12 mouse cellular contexts compared by ENCODE assay signal in genomic region chr9:122525621-122526055, GRCm38 (mm10).
DNase-seq lines count a peak whose midpoint lies in the region; ATAC-seq and TF ChIP-seq lines count a peak whose summit lies in the region.
"Had no signal": no experiment of that assay in that cellular context is flagged by ENCODE, and none has a peak within 500 bp of the region (broad histone marks: within the 10 kb centered on the region; RNA-seq: fewer than 3 reads in every experiment).

No protein-coding gene starts in this region.

- peak; percentile 87 for DNase-seq in limb, embryonic 14.5 days (ENCODE audit: low spot score)
- DNase-seq in limb, embryonic 10.5 days (ENCODE audit: low spot score): no peak
- DNase-seq in MN1 (ENCODE audit: low spot score): peak; percentile 85
- peak; percentile 53 for DNase-seq in brain, embryonic 14.5 days (ENCODE audit: low read depth)
- no peak for DNase-seq in adrenal gland, adult 18-20 months (ENCODE audit: low spot score in 2 of 2)
- DNase-seq in heart, embryonic 10.5 days (ENCODE audit: low spot score): no peak
- DNase-seq: cerebellum, adult 9-11 months; kidney, adult 9 months; spleen, adult 18-20 months had no signal

- H3K9me3 ChIP-seq in limb, embryonic 14.5 days (ENCODE audit: control insufficient read depth, low read length): no peaks in the 10 kb centered on the region
- no peaks in the 10 kb centered on the region for H3K9me3 ChIP-seq in limb, embryonic 10.5 days (replicated peaks)
- no peaks in the 10 kb centered on the region for H3K9me3 ChIP-seq in heart, embryonic 10.5 days
- H3K9me3 ChIP-seq: limb, embryonic 13.5 days had no signal

- no peaks in the 10 kb centered on the region for H3K36me3 ChIP-seq in limb, embryonic 14.5 days (ENCODE audit: control insufficient read depth, insufficient read depth, low read length)
- H3K36me3 ChIP-seq in limb, embryonic 10.5 days: no peaks in the 10 kb centered on the region
- no peaks in the 10 kb centered on the region for H3K36me3 ChIP-seq in heart, embryonic 10.5 days
- H3K36me3 ChIP-seq: limb, embryonic 13.5 days had no signal

- WGBS in limb, embryonic 14.5 days: 33% methylated on average over 10 of the region's 10 CpGs
- WGBS in limb, embryonic 10.5 days: 66% methylated on average over 10 of the region's 10 CpGs
- 14% methylated on average over 10 of the region's 10 CpGs for WGBS in olfactory bulb, adult 2 months
- WGBS in heart, embryonic 10.5 days: 65% methylated on average over 10 of the region's 10 CpGs

- TF ChIP-seq CTCF in brain, embryonic 14.5 days (IDR thresholded peaks at IDR 0.05; ENCODE audit: borderline replicate concordance, extremely low read depth, insufficient read depth, insufficient read length): no peak
- no peak for TF ChIP-seq CTCF in olfactory bulb, adult 2 months (IDR thresholded peaks at IDR 0.05; ENCODE audit: insufficient read depth, low read depth, low read length)

- H3K4me3 ChIP-seq in limb, embryonic 14.5 days (replicated peaks; ENCODE audit: low read length): no peak overlapping the region
- H3K4me3 ChIP-seq in limb, embryonic 10.5 days: no peak overlapping the region
- no peak overlapping the region for H3K4me3 ChIP-seq in olfactory bulb, adult 2 months (ENCODE audit: insufficient read depth, low read depth, low read length)
- no peak overlapping the region for H3K4me3 ChIP-seq in heart, embryonic 10.5 days
- H3K4me3 ChIP-seq: limb, embryonic 13.5 days had no signal

- no peaks in the 10 kb centered on the region for H3K27me3 ChIP-seq in limb, embryonic 14.5 days (ENCODE audit: control insufficient read depth, insufficient read depth, low read length)
- no peaks in the 10 kb centered on the region for H3K27me3 ChIP-seq in limb, embryonic 10.5 days (ENCODE audit: low read depth, poor library complexity, severe bottlenecking)
- H3K27me3 ChIP-seq in heart, embryonic 10.5 days (ENCODE audit: insufficient read depth, poor library complexity, severe bottlenecking): no peaks in the 10 kb centered on the region
- H3K27me3 ChIP-seq: limb, embryonic 13.5 days had no signal

- no peak overlapping the region; the same call in 1 of the 2 replicates for H3K27ac ChIP-seq in limb, embryonic 14.5 days (replicated peaks; ENCODE audit: low read depth, low read length)
- no peak overlapping the region for H3K27ac ChIP-seq in limb, embryonic 10.5 days
- H3K27ac ChIP-seq in olfactory bulb, adult 2 months (ENCODE audit: insufficient read depth, low read depth, low read length): peak overlapping the region; percentile 82
- H3K27ac ChIP-seq in heart, embryonic 10.5 days: no peak overlapping the region
- H3K27ac ChIP-seq: limb, embryonic 13.5 days had no signal

- no peak overlapping the region for H3K9ac ChIP-seq in limb, embryonic 14.5 days (ENCODE audit: low read depth, low read length, severe bottlenecking)
- H3K9ac ChIP-seq: limb, embryonic 13.5 days had no signal

- TF ChIP-seq POLR2A in limb, embryonic 14.5 days (IDR thresholded peaks at IDR 0.05; ENCODE audit: borderline replicate concordance, extremely low read depth, insufficient read depth, insufficient read length): no peak
- no peak for TF ChIP-seq POLR2A in brain, embryonic 14.5 days (IDR thresholded peaks at IDR 0.05; ENCODE audit: borderline replicate concordance, extremely low read depth, insufficient read depth, insufficient read length, poor library complexity, severe bottlenecking)
- no peak for TF ChIP-seq POLR2A in olfactory bulb, adult 2 months (IDR thresholded peaks at IDR 0.05; ENCODE audit: insufficient read depth, low read depth, low read length)

- H3K4me2 ChIP-seq in limb, embryonic 14.5 days (replicated peaks; ENCODE audit: low read depth, low read length, severe bottlenecking): no peak overlapping the region
- H3K4me2 ChIP-seq: limb, embryonic 13.5 days had no signal

- no peaks in the 10 kb centered on the region for H3K4me1 ChIP-seq in limb, embryonic 14.5 days (ENCODE audit: control insufficient read depth, insufficient read depth, low read length)
- H3K4me1 ChIP-seq in limb, embryonic 10.5 days: 0 out of 2 replicates have a peak, but pooled peaks cover 3% of the 10 kb centered on the region
- H3K4me1 ChIP-seq in olfactory bulb, adult 2 months (ENCODE audit: control insufficient read depth, insufficient read depth, low read length): peaks cover 27% of the 10 kb centered on the region
- H3K4me1 ChIP-seq in heart, embryonic 10.5 days: no peaks in the 10 kb centered on the region

- peak; percentile 73; the same call in 1 of the 2 replicates for ATAC-seq in limb, embryonic 14.5 days (ENCODE audit: low FRiP score, low read depth)
- ATAC-seq: lung, postnatal 0 days had no signal

Comparison
In these comparisons a context has a peak if more than half of its experiments do, and no peak if none do; other contexts are left out.
1. DNase-seq: peak in limb, embryonic 14.5 days (single experiment), MN1 (single experiment) and brain, embryonic 14.5 days (single experiment); none in limb, embryonic 10.5 days (single experiment), adrenal gland, adult 18-20 months (0 of 2) and heart, embryonic 10.5 days (single experiment).